Mouse (Mus musculus): ENCODE results near the gene Ror2.

DNA sequence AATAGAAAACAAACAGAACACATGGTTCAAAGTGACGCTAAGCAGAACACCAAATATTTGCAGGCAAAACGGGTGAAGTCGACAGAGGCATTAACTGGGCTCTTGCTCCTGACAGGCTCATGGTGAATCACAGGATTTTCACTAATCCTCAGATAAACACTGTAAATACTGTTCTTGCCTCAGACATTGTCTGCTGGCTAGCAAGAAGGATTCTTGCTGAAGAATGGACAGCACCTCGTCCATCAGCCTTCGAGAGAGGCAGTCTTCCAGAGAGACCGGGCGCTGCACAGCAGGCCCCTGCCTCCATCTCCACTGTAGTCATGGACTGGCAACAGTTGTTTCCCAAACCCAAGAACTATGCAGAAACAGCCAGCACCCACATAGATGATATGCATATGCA is 110.9 kb downstream of the Ror2 start:
- TF ChIP-seq GATA1 (IDR thresholded peaks at IDR 0.05; ENCODE audit: borderline replicate concordance, low read length) (no peak), FLI1 (IDR thresholded peaks at IDR 0.05; ENCODE audit: low read length) (no peak)

Measured in megakaryocyte, embryonic 14.5 days (primary cell).